Mouse (Mus musculus) midbrain, embryonic 12.5 days (tissue): Measurements from ENCODE around the gene Spock1. TPM values are rescaled to one million over a fixed set of nuclear protein-coding genes. Genes with fewer than 3 reads are reported as not detected.
"Not testable (repeated sequence)": the region's sequence is repeated elsewhere in the genome, so short reads cannot be mapped to it uniquely, and the experiment has no call there.

Experiments
- ATAC-seq: fragments of 200-750 bp; cut with Nextera tagmentation; 2 replicates; pipeline ENCODE4 v1.8.0; 2017; ENCODE audit warnings: low read depth, moderate TSS enrichment, moderate library complexity; ENCODE audit not compliant: low FRiP score
- H3K27ac ChIP-seq: fragments of 300-500 bp; sonication (generic); replicated peaks from 2 replicates; pipeline ENCODE4 v1.5.1; 2016; ENCODE audit warnings: mild to moderate bottlenecking
- H3K27me3 ChIP-seq: fragments of 300-500 bp; sonication (generic); 2 replicates; pipeline ENCODE4 v1.6.1; 2016; ENCODE audit warnings: mild to moderate bottlenecking
- H3K36me3 ChIP-seq: fragments of 300-500 bp; sonication (generic); 2 replicates; pipeline ENCODE4 v1.6.1; 2016
- H3K4me1 ChIP-seq: fragments of 300-500 bp; sonication (generic); 2 replicates; pipeline ENCODE4 v1.6.1; 2016
- H3K4me2 ChIP-seq: fragments of 300-500 bp; sonication (generic); replicated peaks from 2 replicates; pipeline ENCODE4 v1.6.1; 2016; ENCODE audit warnings: mild to moderate bottlenecking, moderate library complexity
- H3K4me3 ChIP-seq: fragments of 300-500 bp; sonication (generic); 2 replicates; pipeline ENCODE4 v1.5.1; 2016; ENCODE audit warnings: mild to moderate bottlenecking
- H3K9ac ChIP-seq: fragments of 300-500 bp; sonication (generic); replicated peaks from 2 replicates; pipeline ENCODE4 v1.6.1; 2016; ENCODE audit warnings: mild to moderate bottlenecking, moderate library complexity
- H3K9me3 ChIP-seq: fragments of 300-500 bp; sonication (generic); 2 replicates; pipeline ENCODE4 v1.6.1; 2016; ENCODE audit warnings: mild to moderate bottlenecking
- WGBS: fragments of 180-500 bp; shearing (Covaris S2); methylation state at CpG from one replicate; pipeline ENCODE4 v1.1.7; 2016; 5-methylcytosine and 5-hydroxymethylcytosine counted together
- polyA plus RNA-seq: library from polyadenylated mRNA; unstranded; fragments of >200 nt; fragmentation: Nextera tagmentation; extraction: Ambion mirVana; gene quantifications from 2 replicates; pipeline ENCODE4 v1.2.1, GENCODE M21; 2016

Gene Spock1
- polyA plus RNA-seq, 1 experiment from 2014 or later = 22.4 TPM

- H3K27ac ChIP-seq = no peak overlapping the region
- peaks cover 6% of the 10 kb centered on the region; the same call in 1 of the 2 replicates for H3K27me3 ChIP-seq
- H3K36me3 ChIP-seq = no peaks in the 10 kb centered on the region
- no peak overlapping the region for H3K9ac ChIP-seq
- H3K4me3 ChIP-seq = no peak overlapping the region
- H3K9me3 ChIP-seq = no peaks in the 10 kb centered on the region
- no peak overlapping the region for H3K4me2 ChIP-seq
- WGBS = 86% methylated on average over 4 of the region's 4 CpGs
- ATAC-seq = no peak
- peaks cover 12% of the 10 kb centered on the region; the same call in 1 of the 2 replicates for H3K4me1 ChIP-seq
Observed at GRCm38 (mm10) chr13:57522319-57522718, 385.8 kb downstream of the Spock1 start.

GRCm38 (mm10) chr13:57521152-57521551 lies 387.0 kb downstream of the Spock1 start:
- no peaks in the 10 kb centered on the region for H3K9me3 ChIP-seq

GRCm38 (mm10) chr13:57519790-57520189 lies 388.3 kb downstream of the Spock1 start:
- no peak overlapping the region for H3K27ac ChIP-seq
- H3K4me3 ChIP-seq = no peak overlapping the region
- peaks cover 12% of the 10 kb centered on the region; the same call in 1 of the 2 replicates for H3K4me1 ChIP-seq
- H3K4me2 ChIP-seq = no peak overlapping the region
- 47% methylated on average over 11 of the region's 11 CpGs for WGBS
- peaks cover 6% of the 10 kb centered on the region; the same call in 1 of the 2 replicates for H3K27me3 ChIP-seq
- no peaks in the 10 kb centered on the region for H3K36me3 ChIP-seq
- H3K9me3 ChIP-seq = no peaks in the 10 kb centered on the region
- ATAC-seq = no peak
- H3K9ac ChIP-seq = no peak overlapping the region

More at GRCm38 (mm10) chr13:57521152-57521551, 387.0 kb downstream of the Spock1 start:
- no peak for ATAC-seq
- H3K9ac ChIP-seq = no peak overlapping the region
- H3K4me3 ChIP-seq = no peak overlapping the region
- H3K4me1 ChIP-seq = peaks cover 12% of the 10 kb centered on the region; the same call in 1 of the 2 replicates
- H3K36me3 ChIP-seq = no peaks in the 10 kb centered on the region
- WGBS = 20% methylated on average over 3 of the region's 3 CpGs
- H3K27me3 ChIP-seq = peaks cover 6% of the 10 kb centered on the region; the same call in 1 of the 2 replicates
- H3K4me2 ChIP-seq = no peak overlapping the region
- H3K27ac ChIP-seq = no peak overlapping the region

DNA sequence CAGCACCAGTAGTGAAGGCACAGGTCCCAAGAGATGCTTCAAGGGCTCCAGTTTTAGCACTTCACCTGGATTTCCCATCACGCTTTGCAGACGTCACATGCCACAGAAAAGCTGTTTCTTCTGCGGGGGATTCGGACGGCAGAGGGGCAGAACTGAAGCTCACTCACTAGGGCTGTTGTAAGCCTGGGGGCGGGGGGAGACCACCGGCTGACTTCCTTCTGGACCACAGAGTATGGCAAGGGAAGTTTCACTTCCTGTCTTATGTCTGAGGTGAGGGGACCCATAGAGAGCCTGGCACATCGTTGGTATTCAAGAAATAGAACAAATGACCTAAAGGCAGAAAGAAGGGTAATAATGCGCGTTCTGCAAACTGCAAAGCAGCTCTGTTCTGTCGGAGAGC lies 392.4 kb downstream of the Spock1 start:
- no peaks in the 10 kb centered on the region for H3K27me3 ChIP-seq
- H3K4me1 ChIP-seq = peaks cover 12% of the 10 kb centered on the region; the same call in 1 of the 2 replicates
- no peak overlapping the region for H3K4me3 ChIP-seq
- WGBS = 94% methylated on average over 11 of the region's 11 CpGs
- no peak for ATAC-seq
- H3K9ac ChIP-seq = no peak overlapping the region
- no peak overlapping the region for H3K4me2 ChIP-seq
- H3K27ac ChIP-seq = no peak overlapping the region
- no peaks in the 10 kb centered on the region for H3K9me3 ChIP-seq
- H3K36me3 ChIP-seq = no peaks in the 10 kb centered on the region

GRCm38 (mm10) chr13:57501552-57501951 lies 406.6 kb downstream of the Spock1 start:
- Histone ChIP-seq H3K9ac (no peak overlapping the region), H3K4me3 (no peak overlapping the region), H3K9me3 (no peaks in the 10 kb centered on the region), H3K4me1 (no peaks in the 10 kb centered on the region), H3K27me3 (no peaks in the 10 kb centered on the region; the same call in 1 of the 2 replicates), H3K36me3 (no peaks in the 10 kb centered on the region), H3K4me2 (no peak overlapping the region), H3K27ac (no peak overlapping the region)
- 93% methylated on average over 7 of the region's 7 CpGs for WGBS
- no peak for ATAC-seq

GRCm38 (mm10) chr13:57496778-57497177 lies 411.4 kb downstream of the Spock1 start:
- Histone ChIP-seq H3K36me3 (no peaks in the 10 kb centered on the region), H3K4me1 (no peaks in the 10 kb centered on the region), H3K27ac (no peak overlapping the region), H3K9ac (no peak overlapping the region), H3K4me3 (no peak overlapping the region), H3K9me3 (no peaks in the 10 kb centered on the region), H3K27me3 (no peaks in the 10 kb centered on the region), H3K4me2 (no peak overlapping the region)
- no peak for ATAC-seq
- WGBS = 79% methylated on average over 7 of the region's 7 CpGs

DNA sequence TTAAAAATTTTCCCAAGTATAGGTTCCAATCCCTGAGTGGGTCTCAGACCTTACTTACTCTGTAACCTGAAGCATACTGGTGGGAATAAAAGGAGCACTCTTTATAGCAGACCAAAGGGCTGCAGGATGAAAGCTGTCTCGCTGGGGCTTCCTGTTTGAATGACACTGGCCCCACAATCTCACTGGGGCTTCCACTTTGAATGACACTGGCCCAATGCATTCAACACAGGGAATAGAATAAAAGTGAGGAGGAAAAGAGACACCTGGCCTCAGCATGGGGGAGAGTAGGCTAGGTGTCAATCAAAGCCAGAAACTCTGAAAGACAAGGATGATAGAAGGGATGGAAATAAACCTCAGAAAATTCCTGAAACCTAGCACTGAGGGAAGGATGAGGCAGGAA lies 413.3 kb downstream of the Spock1 start:
- no peaks in the 10 kb centered on the region for H3K36me3 ChIP-seq

DNA sequence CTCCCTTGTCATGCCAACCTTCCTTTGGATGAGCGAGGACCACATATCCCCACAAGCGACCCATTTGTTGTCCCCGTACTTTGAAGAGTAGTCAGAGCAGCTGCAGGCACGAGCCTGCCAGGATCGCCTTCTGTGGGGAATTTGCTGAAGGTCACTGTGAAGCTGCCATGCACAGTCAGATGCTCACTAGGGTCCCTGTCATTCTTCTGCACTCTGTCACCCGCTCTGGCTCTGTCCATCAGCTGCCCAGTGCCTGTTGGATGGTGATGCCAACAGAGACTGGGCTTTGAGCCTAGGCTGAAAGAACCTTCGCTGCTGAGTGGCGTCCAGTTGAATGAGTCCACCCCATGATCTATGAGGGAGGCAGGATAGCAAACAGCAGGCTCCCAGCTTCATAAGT lies 419.2 kb downstream of the Spock1 start:
- 92% methylated on average over 8 of the region's 8 CpGs for WGBS
- no peak for ATAC-seq
- Histone ChIP-seq H3K27ac (no peak overlapping the region), H3K27me3 (no peaks in the 10 kb centered on the region), H3K4me3 (no peak overlapping the region), H3K4me1 (no peaks in the 10 kb centered on the region), H3K9me3 (no peaks in the 10 kb centered on the region), H3K4me2 (no peak overlapping the region), H3K9ac (no peak overlapping the region), H3K36me3 (no peaks in the 10 kb centered on the region)

More for the DNA sequence above, 413.3 kb downstream of the Spock1 start:
- Histone ChIP-seq H3K27me3 (no peaks in the 10 kb centered on the region), H3K9ac (no peak overlapping the region), H3K4me3 (no peak overlapping the region), H3K9me3 (no peaks in the 10 kb centered on the region), H3K4me1 (no peaks in the 10 kb centered on the region), H3K27ac (no peak overlapping the region), H3K4me2 (no peak overlapping the region)
- 59% methylated on average over 1 of the region's 1 CpGs for WGBS
- ATAC-seq = no peak

DNA sequence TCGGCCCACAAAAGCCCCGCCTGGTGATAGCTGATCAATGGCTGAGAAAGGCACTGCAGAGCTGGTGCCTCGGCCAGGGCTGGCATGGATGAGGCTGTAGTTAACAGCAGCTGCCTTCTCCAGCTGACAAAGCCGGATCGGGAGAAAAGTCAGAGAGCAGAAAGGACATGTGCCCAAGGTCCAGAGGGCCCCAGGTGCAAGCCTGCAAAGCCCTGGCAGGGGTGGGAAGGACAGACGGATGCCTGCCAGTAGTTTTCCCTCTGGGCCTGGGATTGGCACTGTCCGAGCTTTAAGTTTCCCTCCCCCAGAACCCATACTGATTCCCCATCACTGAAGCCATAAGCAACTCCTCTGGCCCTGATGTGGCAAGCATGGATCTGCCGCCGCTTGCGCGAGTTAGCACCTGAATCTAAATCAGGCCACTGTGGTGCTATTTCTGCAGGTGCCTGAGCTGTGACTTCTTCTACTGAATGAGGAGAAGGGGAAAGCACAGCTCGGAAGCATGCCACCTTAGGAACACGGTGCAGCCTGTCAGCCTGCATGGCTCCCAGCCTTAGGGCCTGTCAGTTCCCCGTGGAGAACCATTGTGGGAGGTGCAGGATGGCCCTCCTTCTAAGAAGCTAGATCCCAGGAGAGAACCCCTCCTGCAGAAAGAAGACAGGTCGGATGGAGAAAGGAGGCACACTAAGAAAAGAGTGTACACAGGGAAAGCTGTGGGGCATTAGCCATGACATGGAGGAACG lies 423.5 kb downstream of the Spock1 start:
- Histone ChIP-seq H3K9ac (no peak overlapping the region), H3K4me1 (no peaks in the 10 kb centered on the region), H3K27me3 (no peaks in the 10 kb centered on the region), H3K4me2 (no peak overlapping the region), H3K4me3 (no peak overlapping the region), H3K27ac (no peak overlapping the region), H3K36me3 (no peaks in the 10 kb centered on the region), H3K9me3 (no peaks in the 10 kb centered on the region)
- 87% methylated on average over 16 of the region's 16 CpGs for WGBS
- no peak for ATAC-seq

- Histone ChIP-seq H3K4me3 (no peak overlapping the region), H3K4me1 (no peaks in the 10 kb centered on the region), H3K9me3 (no peaks in the 10 kb centered on the region), H3K27ac (no peak overlapping the region), H3K27me3 (no peaks in the 10 kb centered on the region), H3K36me3 (no peaks in the 10 kb centered on the region), H3K4me2 (no peak overlapping the region), H3K9ac (no peak overlapping the region)
- ATAC-seq = no peak
- 27% methylated on average over 6 of the region's 6 CpGs for WGBS
Observed at GRCm38 (mm10) chr13:57476700-57477099, 431.4 kb downstream of the Spock1 start.

- Histone ChIP-seq H3K27ac (no peak overlapping the region; the same call in 1 of the 2 replicates), H3K9me3 (no peaks in the 10 kb centered on the region), H3K9ac (no peak overlapping the region), H3K4me1 (0 out of 2 replicates have a peak, but pooled peaks cover 9% of the 10 kb centered on the region), H3K4me2 (no peak overlapping the region), H3K27me3 (no peaks in the 10 kb centered on the region), H3K4me3 (no peak overlapping the region), H3K36me3 (no peaks in the 10 kb centered on the region)
- ATAC-seq = no peak
- WGBS = 77% methylated on average over 2 of the region's 2 CpGs
Observed at GRCm38 (mm10) chr13:57474068-57474467, 434.1 kb downstream of the Spock1 start.

- H3K4me1 ChIP-seq, ATAC-seq, H3K27me3 ChIP-seq, H3K4me3 ChIP-seq, H3K36me3 ChIP-seq, H3K9ac ChIP-seq, H3K9me3 ChIP-seq, H3K4me2 ChIP-seq, H3K27ac ChIP-seq: not testable (repeated sequence)
- WGBS = 55% methylated on average over 4 of the region's 4 CpGs
Observed at GRCm38 (mm10) chr13:57470922-57471321, 437.2 kb downstream of the Spock1 start.
